Mouse (Mus musculus): Measurements from ENCODE around the gene Chdh. TPM values are rescaled to one million over a fixed set of nuclear protein-coding genes. Genes with fewer than 3 reads are reported as not detected.

The Chdh gene
- total RNA-seq (2021) = under 1 TPM; 0.32 to 0.54 TPM
- long read RNA-seq, experiment 1 = 0 reads
- long read RNA-seq, experiment 2 = 0 reads

DNA sequence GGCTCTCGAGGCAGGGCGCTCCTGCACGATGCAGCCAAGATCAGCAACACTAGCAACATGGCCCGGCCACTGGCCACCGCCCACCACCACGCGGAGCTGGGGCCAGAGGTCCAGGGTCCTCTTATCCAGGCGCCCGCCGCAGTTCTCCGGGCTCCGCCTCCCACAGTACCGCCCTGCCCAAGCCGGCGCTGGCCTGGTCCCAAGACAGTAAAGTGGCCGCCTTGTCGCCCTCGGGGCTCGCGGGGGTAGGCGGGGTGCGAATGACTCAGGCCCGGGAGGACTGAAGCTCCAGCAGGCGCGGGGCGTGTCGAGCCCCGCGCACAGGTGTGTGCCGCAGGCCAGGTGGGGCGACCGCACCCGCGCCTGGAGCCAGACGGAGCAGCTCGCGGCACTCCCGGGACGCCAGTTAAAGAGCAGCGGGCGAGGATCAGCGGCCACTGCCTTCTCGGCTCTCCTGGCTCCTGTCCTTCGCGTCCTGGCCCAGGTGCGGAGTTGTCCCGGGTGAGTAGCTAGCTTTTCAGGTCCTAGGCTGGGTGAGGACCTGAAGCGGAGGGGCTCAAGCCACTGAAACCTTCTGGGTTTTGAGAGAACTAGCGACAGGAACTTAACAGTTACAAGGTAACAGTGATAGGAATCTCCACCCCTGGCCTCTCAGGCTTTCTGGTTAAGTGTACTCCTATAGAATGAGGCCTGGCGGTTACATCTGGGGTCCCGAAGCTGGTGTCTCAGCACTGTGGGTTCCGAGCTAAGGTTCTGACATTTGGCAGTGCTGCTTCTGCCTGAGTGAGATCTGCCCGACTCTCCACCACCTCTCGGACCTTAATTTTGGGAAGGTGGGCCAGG lies at the start of gene Chdh, which contains the start of gene Il17rb:
Chdh (plus strand) TSS at position 291 of the 843 bp plus-strand sequence.
Il17rb (minus strand) TSS at position 164 of the 843 bp plus-strand sequence.
- peak; percentile 43 to 57 for DNase-seq (ENCODE audit: low spot score in 2 of 2)

- no peak for DNase-seq (ENCODE audit: low spot score in 2 of 2)
Measured at GRCm38 (mm10) chr14:29967611-29968010, 41.2 kb upstream of the Chdh start.

DNA sequence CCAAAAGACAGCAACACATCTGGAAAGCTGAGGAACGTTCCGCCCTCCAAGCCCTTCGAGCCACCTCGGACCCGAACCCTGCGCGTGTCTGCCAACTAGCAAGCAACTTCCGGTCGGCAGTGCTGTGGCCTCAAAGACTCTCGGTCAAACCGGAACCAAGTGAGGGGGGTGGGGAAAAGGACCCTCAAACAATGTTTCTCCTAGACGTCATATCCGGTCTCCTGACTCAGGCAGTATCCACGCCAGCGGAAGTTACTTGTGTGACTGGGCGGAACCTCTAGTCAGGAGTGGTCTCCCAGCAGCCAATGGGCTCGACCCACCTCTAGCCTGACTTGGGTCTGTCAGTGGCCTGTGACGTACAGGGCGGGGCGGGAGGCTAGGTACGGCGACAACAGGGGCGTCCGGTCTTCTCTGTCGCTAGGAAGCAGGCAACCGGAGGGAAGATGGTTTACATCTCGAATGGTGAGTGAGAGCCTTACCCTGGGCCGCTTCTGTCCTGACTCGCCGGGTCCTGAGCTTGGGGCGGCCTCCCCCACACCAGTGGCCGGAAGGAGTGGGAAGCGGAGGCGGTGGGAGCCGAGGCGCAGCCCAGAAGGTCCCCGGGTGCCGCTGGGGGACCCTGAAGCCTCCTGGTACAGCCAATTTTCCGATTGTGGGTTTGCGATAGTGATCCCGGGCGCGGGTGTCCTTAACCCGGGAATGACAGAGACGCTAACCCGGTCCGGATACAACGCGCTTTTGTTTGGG lies 40.6 kb upstream of the Chdh start, which contains the start of gene Selenok:
Selenok (plus strand) TSS at position 234 of the 747 bp plus-strand sequence.
- peak; percentile 76 to 91 for DNase-seq (ENCODE audit: low spot score in 2 of 2)

GRCm38 (mm10) chr14:29971446-29971845 lies 37.4 kb upstream of the Chdh start:
- DNase-seq (ENCODE audit: low spot score in 2 of 2) = no peak

DNA sequence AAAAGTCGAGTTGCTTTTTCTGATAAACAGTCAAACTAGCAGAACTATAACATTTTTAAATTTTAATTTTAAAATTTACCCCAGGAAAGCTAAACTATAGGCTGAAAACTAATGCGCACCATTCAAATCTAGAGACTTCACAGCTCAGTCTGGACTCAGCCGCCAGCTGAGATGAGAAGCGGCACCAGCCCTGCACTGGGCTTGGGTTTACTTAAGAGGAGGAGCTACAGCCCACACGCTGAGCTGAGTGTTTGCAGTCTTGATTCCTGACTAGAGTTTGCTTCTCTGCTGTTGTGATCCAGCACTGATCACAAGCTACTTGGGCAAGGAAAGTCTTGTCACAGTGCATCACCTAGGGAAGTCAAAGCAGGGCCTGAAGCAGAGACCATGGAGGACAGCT lies 36.8 kb upstream of the Chdh start:
- no peak for DNase-seq (ENCODE audit: low spot score in 2 of 2)

GRCm38 (mm10) chr14:29976927-29977326 lies 31.9 kb upstream of the Chdh start:
- no peak for DNase-seq (ENCODE audit: low spot score in 2 of 2)

DNA sequence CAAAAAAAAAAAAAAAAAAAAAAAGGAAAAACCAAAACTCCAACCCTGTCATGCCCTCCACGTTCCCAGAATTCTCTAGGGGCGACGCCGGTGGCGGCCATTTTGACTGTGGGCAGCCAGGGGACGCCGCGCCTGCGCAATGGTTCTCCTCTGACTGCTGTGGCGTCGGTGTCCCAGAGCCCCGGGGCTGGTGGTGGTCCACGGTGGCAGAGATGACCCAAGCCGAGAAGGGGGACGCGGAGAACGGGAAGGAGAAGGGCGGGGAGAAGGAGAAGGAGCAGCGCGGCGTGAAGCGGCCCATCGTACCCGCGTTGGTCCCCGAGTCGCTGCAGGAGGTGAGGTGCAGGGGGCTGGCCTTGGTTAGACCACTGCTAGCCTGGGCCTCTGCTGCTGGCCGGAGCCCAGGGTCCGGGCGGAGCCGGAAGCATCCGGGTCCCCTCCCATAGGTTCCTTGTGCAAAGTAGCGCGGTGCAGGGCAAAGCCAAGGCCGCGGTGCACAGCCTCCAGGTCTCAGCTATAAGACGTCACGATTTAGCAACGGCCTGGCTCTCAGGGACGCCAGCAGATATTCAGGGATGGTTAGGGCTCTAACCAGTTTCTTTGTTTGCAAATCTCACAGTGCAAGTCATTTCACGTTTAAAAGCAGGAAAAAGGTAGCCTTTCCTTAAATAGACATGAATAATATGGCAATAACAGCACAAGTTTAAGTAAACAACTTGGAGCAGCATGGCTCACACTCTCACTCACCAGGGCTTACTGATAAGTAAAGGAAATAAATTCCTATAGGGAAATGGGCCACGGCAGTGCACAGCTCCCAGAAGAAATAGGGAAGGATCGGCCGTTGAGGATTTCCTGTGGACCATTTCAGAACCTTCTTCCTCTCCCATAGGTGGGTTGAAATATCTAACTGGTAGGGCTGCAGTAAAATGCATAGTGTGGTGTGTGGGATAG lies 30.3 kb upstream of the Chdh start, which contains the start of gene Actr8:
Actr8 (plus strand) TSS at position 84 of the 951 bp plus-strand sequence.
- DNase-seq (ENCODE audit: low spot score in 2 of 2) = peak; percentile 91 to 92

- DNase-seq (ENCODE audit: low spot score in 2 of 2) = no peak
Measured at GRCm38 (mm10) chr14:29980447-29981205, 28.2 kb upstream of the Chdh start.

DNA sequence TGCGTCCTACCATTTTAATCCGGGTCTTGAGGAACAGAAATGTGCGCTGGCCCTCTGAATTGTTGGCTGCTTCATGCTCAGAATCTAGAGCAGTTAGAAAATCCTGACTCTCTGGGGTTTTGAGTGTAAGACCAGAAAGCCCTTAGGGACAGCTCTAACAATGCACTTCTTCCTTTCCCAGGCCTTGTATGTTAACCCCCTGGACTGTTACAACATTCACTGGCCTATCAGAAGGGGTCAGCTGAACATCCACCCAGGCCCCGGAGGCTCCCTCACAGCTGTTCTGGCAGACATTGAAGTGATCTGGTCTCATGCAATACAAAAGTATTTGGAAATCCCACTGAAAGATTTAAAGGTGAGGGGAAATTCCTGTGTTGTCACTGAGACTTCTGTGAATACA lies 22.7 kb upstream of the Chdh start:
- DNase-seq (ENCODE audit: low spot score in 2 of 2) = no peak

- DNase-seq (ENCODE audit: low spot score in 2 of 2) = no peak
Measured at GRCm38 (mm10) chr14:29987276-29987675, 21.5 kb upstream of the Chdh start.

DNA sequence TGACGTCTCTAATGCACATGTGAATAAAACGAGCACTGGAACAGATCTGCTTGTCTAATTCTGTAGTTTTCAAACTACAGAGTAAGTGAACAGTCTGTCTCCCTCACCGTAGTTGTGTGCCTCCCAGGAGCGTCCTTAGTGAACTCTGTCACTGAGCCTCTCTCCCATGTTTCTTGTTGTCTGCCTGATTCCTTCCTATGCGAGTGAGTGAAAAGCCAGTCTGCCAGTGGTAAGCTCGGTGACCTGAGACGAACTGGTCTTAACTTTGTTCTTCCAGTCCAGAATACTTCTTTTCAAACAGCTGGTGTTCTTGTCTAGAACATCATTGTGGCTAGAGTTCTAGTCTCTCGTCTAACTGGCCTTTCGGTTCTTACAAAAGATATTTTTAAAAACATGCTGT lies 21.1 kb upstream of the Chdh start:
- no peak for DNase-seq (ENCODE audit: low spot score in 2 of 2)

GRCm38 (mm10) chr14:29988337-29988736 lies 20.5 kb upstream of the Chdh start:
- no peak for DNase-seq (ENCODE audit: low spot score in 2 of 2)

DNA sequence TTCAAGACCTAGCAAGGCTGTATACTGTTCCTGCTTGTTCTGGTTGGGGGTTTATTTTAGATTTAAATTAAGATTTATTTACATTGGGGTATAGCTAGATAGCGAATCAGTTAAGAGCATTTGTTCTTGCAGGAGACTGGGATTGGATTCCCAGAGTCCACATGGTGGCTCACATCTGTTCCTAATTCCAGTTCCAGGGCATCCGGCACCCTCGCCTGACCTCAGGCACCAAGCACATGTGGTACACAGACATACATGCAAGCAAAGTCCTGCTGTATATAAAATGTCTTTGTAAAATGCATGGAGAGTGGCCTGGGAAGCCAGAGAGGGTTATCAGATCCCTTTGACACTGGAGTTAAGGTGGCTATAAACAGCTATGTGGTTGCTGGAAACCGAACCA lies 13.8 kb upstream of the Chdh start:
- DNase-seq (ENCODE audit: low spot score in 2 of 2) = no peak

GRCm38 (mm10) chr14:29996000-29996751 lies 12.6 kb upstream of the Chdh start:
- no peak for DNase-seq (ENCODE audit: low spot score in 2 of 2)

DNA sequence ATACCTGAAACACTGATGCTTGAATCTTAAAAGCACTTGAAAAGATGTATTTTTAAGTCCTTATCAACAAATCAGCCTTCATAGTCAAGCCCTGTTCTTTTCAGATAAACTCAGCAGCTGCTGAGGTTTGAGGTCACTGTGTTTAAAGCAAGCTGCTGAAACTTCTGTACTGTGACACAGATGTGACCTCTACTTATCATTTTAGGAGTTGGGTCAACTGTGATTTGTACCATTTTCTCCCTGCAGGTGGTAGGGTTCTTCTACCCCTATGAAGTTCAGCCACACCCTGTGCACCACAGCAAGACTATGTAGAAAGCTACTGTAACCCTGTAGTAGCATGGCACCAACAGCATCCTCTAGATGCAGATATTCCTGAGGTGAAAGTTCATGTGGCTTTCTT lies 11.5 kb upstream of the Chdh start:
- no peak for DNase-seq (ENCODE audit: low spot score in 2 of 2)

DNA sequence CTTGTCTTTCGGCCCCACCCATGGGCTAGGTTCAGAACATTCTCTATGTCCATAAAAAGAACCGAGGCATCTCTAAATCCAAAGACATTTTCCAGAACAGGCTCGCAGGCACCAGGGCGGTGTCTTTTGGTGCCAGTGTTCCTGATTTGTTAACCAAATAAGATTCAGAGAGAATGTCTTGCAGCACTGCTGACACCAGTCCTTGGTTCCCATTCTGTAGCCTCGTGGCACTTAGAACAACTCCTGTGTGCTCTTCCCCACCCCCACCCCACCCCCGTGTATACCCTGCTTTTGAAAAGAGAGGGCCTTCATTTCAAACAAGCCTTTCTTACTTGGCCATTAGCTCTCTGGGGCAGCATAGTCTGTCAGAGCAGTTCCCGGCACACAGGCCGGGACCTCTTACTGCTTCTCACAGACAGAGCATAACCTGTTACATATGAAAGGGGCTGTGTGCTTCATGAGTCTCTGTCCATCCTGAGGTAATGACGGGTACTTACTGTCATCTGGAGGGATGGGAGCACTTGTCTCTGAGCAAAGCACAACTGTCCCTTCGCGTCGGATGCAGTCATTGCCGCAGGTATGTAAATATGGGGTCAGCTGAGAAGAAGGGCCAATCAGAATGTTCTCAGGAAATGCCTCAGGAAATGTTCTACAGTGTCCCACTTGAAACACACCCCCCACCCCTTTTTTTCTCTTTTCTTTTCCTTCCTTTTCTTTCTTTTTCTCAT lies 9.9 kb upstream of the Chdh start:
- no peak for DNase-seq (ENCODE audit: low spot score in 2 of 2)

DNA sequence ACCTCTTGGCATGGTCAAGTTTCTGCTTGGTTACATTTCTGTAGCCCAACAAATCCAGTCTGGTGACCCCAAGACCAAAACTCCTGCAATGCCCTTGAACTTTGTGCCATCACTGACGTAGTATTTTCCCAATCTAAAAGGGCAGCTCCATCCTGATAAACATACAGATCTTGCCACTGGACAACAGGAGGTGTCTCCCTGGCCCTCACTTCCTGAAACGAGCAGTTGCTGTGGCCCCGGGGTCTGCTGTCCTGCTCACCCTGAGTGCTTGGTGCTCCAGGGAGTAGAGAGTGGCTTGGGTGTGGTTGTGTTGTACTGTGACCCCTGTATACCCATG lies 9.4 kb upstream of the Chdh start:
- DNase-seq (ENCODE audit: low spot score in 2 of 2) = no peak

DNA sequence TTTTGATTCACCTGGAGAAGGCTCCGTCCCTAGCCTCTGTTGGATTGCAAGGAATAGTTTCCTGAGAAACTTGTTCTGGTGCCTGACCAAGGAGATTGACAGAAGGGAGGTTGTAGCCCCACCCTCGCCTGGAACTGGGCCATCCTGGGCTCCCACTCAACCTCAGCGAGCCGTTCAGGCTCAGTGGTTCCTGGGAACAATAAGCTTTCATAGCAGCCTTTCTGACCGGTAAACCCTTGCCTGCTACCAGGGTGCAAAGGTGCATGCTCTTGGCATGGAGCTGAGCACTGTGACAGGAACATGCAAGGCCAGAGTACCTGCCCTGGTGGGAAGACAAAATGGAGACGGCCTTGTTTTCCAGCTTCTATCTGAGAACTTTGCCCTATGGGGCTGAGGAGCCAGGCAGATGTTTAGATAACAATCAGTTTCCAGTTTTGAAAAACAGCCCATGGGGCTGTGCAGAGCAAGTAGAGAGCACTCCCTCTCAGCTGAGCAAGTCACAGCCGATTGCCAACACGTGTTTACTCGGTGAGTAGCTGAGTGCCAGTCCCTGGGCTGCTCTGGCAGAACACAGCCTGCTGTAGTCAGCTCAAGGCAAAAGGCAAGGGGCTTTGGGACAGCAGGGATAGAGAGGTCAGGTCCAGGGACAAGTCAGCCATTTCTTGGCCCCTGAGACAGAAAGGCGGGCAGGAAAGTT lies 1.2 kb downstream of the Chdh start:
- peak; percentile 42 to 63 for DNase-seq (ENCODE audit: low spot score in 2 of 2)
